Mouse (Mus musculus): ENCODE measurements around the gene Prdm11. TPM values are rescaled to one million over a fixed set of nuclear protein-coding genes. Genes with fewer than 3 reads are reported as not detected.

The Prdm11 gene
- polyA plus RNA-seq, 1 experiment, result 2.6 TPM

GRCm38 (mm10) chr2:92967839-92968166 is 78.2 kb downstream of the Prdm11 start:
- Histone ChIP-seq H3K27me3 (ENCODE audit: control insufficient read depth, insufficient read depth, low read length) (no peaks in the 10 kb centered on the region), H3K36me3 (ENCODE audit: control insufficient read depth, insufficient read depth, low read length) (no peaks in the 10 kb centered on the region), H3K27ac (ENCODE audit: insufficient read depth, low read depth, low read length) (no peak overlapping the region), H3K4me1 (ENCODE audit: control insufficient read depth, insufficient read depth, insufficient read length, low read length) (no peaks in the 10 kb centered on the region), H3K4me3 (ENCODE audit: low read depth, low read length) (no peak overlapping the region)
- WGBS, result 31% methylated on average over 4 of the region's 4 CpGs
- TF ChIP-seq POLR2A (IDR thresholded peaks at IDR 0.05; ENCODE audit: low read depth, low read length) (no peak), CTCF (IDR thresholded peaks at IDR 0.05; ENCODE audit: extremely low read depth, insufficient read length, insufficient replicate concordance, low read depth, low read length) (no peak)

- no peaks in the 10 kb centered on the region for H3K27me3 ChIP-seq (ENCODE audit: control insufficient read depth, insufficient read depth, low read length)
- no peaks in the 10 kb centered on the region for H3K4me1 ChIP-seq (ENCODE audit: control insufficient read depth, insufficient read depth, insufficient read length, low read length)
- TF ChIP-seq CTCF (IDR thresholded peaks at IDR 0.05; ENCODE audit: extremely low read depth, insufficient read length, insufficient replicate concordance, low read depth, low read length) (no peak), POLR2A (IDR thresholded peaks at IDR 0.05; ENCODE audit: low read depth, low read length) (no peak)
- no peak overlapping the region for H3K27ac ChIP-seq (ENCODE audit: insufficient read depth, low read depth, low read length)
- H3K4me3 ChIP-seq (ENCODE audit: low read depth, low read length), result no peak overlapping the region
- H3K36me3 ChIP-seq (ENCODE audit: control insufficient read depth, insufficient read depth, low read length), result no peaks in the 10 kb centered on the region
- 39% methylated on average over 10 of the region's 10 CpGs for WGBS
Observed at GRCm38 (mm10) chr2:92967032-92967838, 78.7 kb downstream of the Prdm11 start.

GRCm38 (mm10) chr2:92966257-92966656 is 79.7 kb downstream of the Prdm11 start:
- WGBS, result 66% methylated on average over 8 of the region's 8 CpGs
- no peaks in the 10 kb centered on the region for H3K4me1 ChIP-seq (ENCODE audit: control insufficient read depth, insufficient read depth, insufficient read length, low read length)
- H3K27ac ChIP-seq (ENCODE audit: insufficient read depth, low read depth, low read length), result no peak overlapping the region
- TF ChIP-seq POLR2A (IDR thresholded peaks at IDR 0.05; ENCODE audit: low read depth, low read length), result no peak
- no peak for TF ChIP-seq CTCF (IDR thresholded peaks at IDR 0.05; ENCODE audit: extremely low read depth, insufficient read length, insufficient replicate concordance, low read depth, low read length)
- no peak overlapping the region for H3K4me3 ChIP-seq (ENCODE audit: low read depth, low read length)
- no peaks in the 10 kb centered on the region for H3K27me3 ChIP-seq (ENCODE audit: control insufficient read depth, insufficient read depth, low read length)
- H3K36me3 ChIP-seq (ENCODE audit: control insufficient read depth, insufficient read depth, low read length), result no peaks in the 10 kb centered on the region

- Histone ChIP-seq H3K36me3 (ENCODE audit: control insufficient read depth, insufficient read depth, low read length) (no peaks in the 10 kb centered on the region), H3K27me3 (ENCODE audit: control insufficient read depth, insufficient read depth, low read length) (no peaks in the 10 kb centered on the region), H3K27ac (ENCODE audit: insufficient read depth, low read depth, low read length) (no peak overlapping the region), H3K4me3 (ENCODE audit: low read depth, low read length) (no peak overlapping the region), H3K4me1 (ENCODE audit: control insufficient read depth, insufficient read depth, insufficient read length, low read length) (no peaks in the 10 kb centered on the region)
- WGBS, result 74% methylated on average over 1 of the region's 1 CpGs
- no peak for TF ChIP-seq CTCF (IDR thresholded peaks at IDR 0.05; ENCODE audit: extremely low read depth, insufficient read length, insufficient replicate concordance, low read depth, low read length)
- no peak for TF ChIP-seq POLR2A (IDR thresholded peaks at IDR 0.05; ENCODE audit: low read depth, low read length)
Observed at GRCm38 (mm10) chr2:92964345-92964744, 81.6 kb downstream of the Prdm11 start.

- H3K36me3 ChIP-seq (ENCODE audit: control insufficient read depth, insufficient read depth, low read length), result no peaks in the 10 kb centered on the region
- no peaks in the 10 kb centered on the region for H3K4me1 ChIP-seq (ENCODE audit: control insufficient read depth, insufficient read depth, insufficient read length, low read length)
- no peak overlapping the region for H3K4me3 ChIP-seq (ENCODE audit: low read depth, low read length)
- H3K27ac ChIP-seq (ENCODE audit: insufficient read depth, low read depth, low read length), result no peak overlapping the region
- no peak for TF ChIP-seq CTCF (IDR thresholded peaks at IDR 0.05; ENCODE audit: extremely low read depth, insufficient read length, insufficient replicate concordance, low read depth, low read length)
- no peak for TF ChIP-seq POLR2A (IDR thresholded peaks at IDR 0.05; ENCODE audit: low read depth, low read length)
- 22% methylated on average over 4 of the region's 4 CpGs for WGBS
- H3K27me3 ChIP-seq (ENCODE audit: control insufficient read depth, insufficient read depth, low read length), result no peaks in the 10 kb centered on the region
Observed at GRCm38 (mm10) chr2:92958640-92959039, 87.3 kb downstream of the Prdm11 start.

- H3K27me3 ChIP-seq (ENCODE audit: control insufficient read depth, insufficient read depth, low read length), result no peaks in the 10 kb centered on the region
- no peak for TF ChIP-seq POLR2A (IDR thresholded peaks at IDR 0.05; ENCODE audit: low read depth, low read length)
- no peak for TF ChIP-seq CTCF (IDR thresholded peaks at IDR 0.05; ENCODE audit: extremely low read depth, insufficient read length, insufficient replicate concordance, low read depth, low read length)
- H3K27ac ChIP-seq (ENCODE audit: insufficient read depth, low read depth, low read length), result no peak overlapping the region
- WGBS, result 66% methylated on average over 2 of the region's 2 CpGs
- H3K4me3 ChIP-seq (ENCODE audit: low read depth, low read length), result no peak overlapping the region
- no peaks in the 10 kb centered on the region for H3K4me1 ChIP-seq (ENCODE audit: control insufficient read depth, insufficient read depth, insufficient read length, low read length)
- no peaks in the 10 kb centered on the region for H3K36me3 ChIP-seq (ENCODE audit: control insufficient read depth, insufficient read depth, low read length)
Observed at GRCm38 (mm10) chr2:92956943-92957342, 89.0 kb downstream of the Prdm11 start.

- TF ChIP-seq POLR2A (IDR thresholded peaks at IDR 0.05; ENCODE audit: low read depth, low read length) (no peak), CTCF (IDR thresholded peaks at IDR 0.05; ENCODE audit: extremely low read depth, insufficient read length, insufficient replicate concordance, low read depth, low read length) (peak; percentile 62; the same call in 1 of the 2 replicates)
- no peaks in the 10 kb centered on the region for H3K27me3 ChIP-seq (ENCODE audit: control insufficient read depth, insufficient read depth, low read length)
- WGBS, result 40% methylated on average over 11 of the region's 11 CpGs
- no peak overlapping the region for H3K4me3 ChIP-seq (ENCODE audit: low read depth, low read length)
- H3K27ac ChIP-seq (ENCODE audit: insufficient read depth, low read depth, low read length), result no peak overlapping the region
- H3K36me3 ChIP-seq (ENCODE audit: control insufficient read depth, insufficient read depth, low read length), result no peaks in the 10 kb centered on the region
- H3K4me1 ChIP-seq (ENCODE audit: control insufficient read depth, insufficient read depth, insufficient read length, low read length), result no peaks in the 10 kb centered on the region
Observed at GRCm38 (mm10) chr2:92954404-92955114, 91.4 kb downstream of the Prdm11 start.

Measured in small intestine, adult 2 months (tissue).